Mouse (Mus musculus): ENCODE results near the gene Prkg1. TPM values are rescaled to one million over a fixed set of nuclear protein-coding genes. Genes with fewer than 3 reads are reported as not detected.

The Prkg1 gene
- polyA plus RNA-seq, 1 experiment: 0.15 TPM

DNA sequence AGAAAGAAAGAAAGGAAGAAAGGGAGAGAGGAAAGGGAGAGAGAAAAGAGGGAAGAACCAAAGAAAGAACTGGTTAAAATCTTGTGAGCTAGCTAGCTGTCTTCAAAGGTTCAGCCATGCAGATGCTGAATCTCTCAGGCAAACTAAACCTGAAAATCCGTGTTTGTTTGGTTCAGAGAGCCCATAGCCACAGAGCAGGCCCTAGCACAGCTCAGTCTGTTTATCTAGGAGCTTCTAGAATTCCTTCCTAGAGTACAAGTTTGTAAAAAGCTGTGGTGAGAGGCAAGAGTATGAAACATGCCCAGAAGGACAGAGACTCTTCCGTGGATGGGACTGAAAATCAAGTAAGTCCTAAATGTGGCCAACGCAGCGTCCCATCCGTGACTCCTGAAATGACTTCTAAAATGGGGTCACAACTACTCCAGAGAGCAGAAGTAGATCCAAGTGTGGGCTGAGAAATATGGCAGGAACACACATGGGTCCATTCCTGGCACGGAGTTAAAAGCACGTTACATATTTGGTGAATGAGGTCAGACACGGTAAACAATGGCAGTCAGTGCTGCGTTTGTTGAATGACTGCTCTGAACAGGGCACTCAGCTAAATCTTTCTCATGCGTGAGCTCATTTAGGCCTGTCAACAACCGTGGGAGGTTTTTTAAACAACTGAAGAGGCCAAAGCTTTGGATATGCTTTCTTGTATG, 13.7 kb downstream of the Prkg1 start:
- H3K4me1 ChIP-seq (ENCODE audit: control insufficient read depth, insufficient read depth, low read length): 0 out of 2 replicates have a peak, but pooled peaks cover 2% of the 10 kb centered on the region
- H3K27ac ChIP-seq (ENCODE audit: insufficient read depth, low read depth, low read length): no peak overlapping the region
- TF ChIP-seq POLR2A (IDR thresholded peaks at IDR 0.05; ENCODE audit: borderline replicate concordance, low read depth, low read length) (no peak), CTCF (IDR thresholded peaks at IDR 0.05; ENCODE audit: low read depth, low read length) (no peak)
- no peak overlapping the region for H3K4me3 ChIP-seq (ENCODE audit: insufficient read depth, low read length)

GRCm38 (mm10) chr19:31746635-31747034, 18.2 kb downstream of the Prkg1 start:
- H3K27ac ChIP-seq (ENCODE audit: insufficient read depth, low read depth, low read length): no peak overlapping the region
- 0 out of 2 replicates have a peak, but pooled peaks cover 2% of the 10 kb centered on the region for H3K4me1 ChIP-seq (ENCODE audit: control insufficient read depth, insufficient read depth, low read length)
- no peak overlapping the region for H3K4me3 ChIP-seq (ENCODE audit: insufficient read depth, low read length)
- TF ChIP-seq CTCF (IDR thresholded peaks at IDR 0.05; ENCODE audit: low read depth, low read length) (no peak), POLR2A (IDR thresholded peaks at IDR 0.05; ENCODE audit: borderline replicate concordance, low read depth, low read length) (no peak)

DNA sequence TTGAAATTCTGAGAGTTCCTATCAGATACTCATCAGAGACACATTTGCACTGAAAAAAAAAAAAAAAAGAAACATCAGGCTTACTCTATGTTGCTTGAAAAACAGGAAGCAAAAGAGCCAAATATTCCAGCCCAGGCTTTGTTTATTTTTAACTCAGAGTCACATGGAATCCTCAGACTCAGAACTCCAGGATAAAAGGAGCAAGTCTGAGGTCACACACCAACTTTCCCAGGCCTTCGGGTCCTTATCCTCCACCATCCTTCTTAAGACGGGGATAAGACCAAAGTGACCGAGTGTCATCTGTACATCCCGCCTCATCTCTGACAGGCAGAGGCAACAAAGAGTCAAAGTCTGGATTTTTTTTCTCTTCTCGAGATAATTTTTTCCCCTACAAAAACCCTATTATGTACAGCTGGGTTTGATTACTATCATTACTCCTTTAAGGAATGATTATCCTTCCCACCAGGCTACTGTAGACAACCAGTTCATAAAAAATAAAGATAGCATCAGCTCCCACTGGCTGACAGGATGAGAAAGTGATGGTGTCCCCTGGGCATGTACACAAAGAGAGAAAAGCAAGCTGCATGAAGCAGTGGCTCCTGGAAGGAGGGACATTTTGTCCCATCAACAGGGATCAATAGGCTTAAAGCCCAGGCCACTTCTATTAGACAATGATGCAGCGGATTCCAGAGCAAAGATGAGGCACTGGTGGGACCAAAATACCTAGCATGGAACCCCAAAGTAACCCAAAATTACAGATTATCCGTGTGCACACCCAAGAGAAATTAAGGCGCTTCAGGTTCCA, 21.4 kb downstream of the Prkg1 start:
- H3K4me3 ChIP-seq (ENCODE audit: insufficient read depth, low read length): no peak overlapping the region
- H3K27ac ChIP-seq (ENCODE audit: insufficient read depth, low read depth, low read length): no peak overlapping the region
- 0 out of 2 replicates have a peak, but pooled peaks cover 2% of the 10 kb centered on the region for H3K4me1 ChIP-seq (ENCODE audit: control insufficient read depth, insufficient read depth, low read length)
- TF ChIP-seq CTCF (IDR thresholded peaks at IDR 0.05; ENCODE audit: low read depth, low read length): no peak

GRCm38 (mm10) chr19:31714900-31715299, 49.9 kb downstream of the Prkg1 start:
- H3K27ac ChIP-seq (ENCODE audit: insufficient read depth, low read depth, low read length): no peak overlapping the region
- no peaks in the 10 kb centered on the region for H3K4me1 ChIP-seq (ENCODE audit: control insufficient read depth, insufficient read depth, low read length)
- H3K4me3 ChIP-seq (ENCODE audit: insufficient read depth, low read length): no peak overlapping the region
- TF ChIP-seq CTCF (IDR thresholded peaks at IDR 0.05; ENCODE audit: low read depth, low read length) (no peak), POLR2A (IDR thresholded peaks at IDR 0.05; ENCODE audit: borderline replicate concordance, low read depth, low read length) (no peak)

DNA sequence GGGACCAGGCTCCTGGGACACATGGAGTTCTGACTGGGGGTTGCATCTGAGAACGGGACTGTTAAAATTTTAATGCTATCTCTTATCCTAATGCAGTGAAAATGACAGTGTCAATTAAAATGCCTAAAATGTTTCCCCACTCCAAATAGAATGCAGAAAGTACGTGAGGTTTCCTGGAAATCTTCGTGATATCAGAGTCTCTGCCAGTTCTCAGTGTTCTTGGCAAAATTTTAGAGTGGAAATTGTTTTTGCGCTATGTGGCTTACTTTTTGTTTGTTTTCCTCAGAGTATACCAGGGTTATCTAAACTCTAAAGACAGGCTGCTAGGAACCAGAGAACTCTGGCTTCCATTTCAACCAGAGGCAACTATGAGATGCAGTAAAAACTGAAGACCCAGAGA, 50.4 kb downstream of the Prkg1 start:
- TF ChIP-seq CTCF (IDR thresholded peaks at IDR 0.05; ENCODE audit: low read depth, low read length) (no peak), POLR2A (IDR thresholded peaks at IDR 0.05; ENCODE audit: borderline replicate concordance, low read depth, low read length) (no peak)
- Histone ChIP-seq H3K4me1 (ENCODE audit: control insufficient read depth, insufficient read depth, low read length) (no peaks in the 10 kb centered on the region), H3K27ac (ENCODE audit: insufficient read depth, low read depth, low read length) (no peak overlapping the region), H3K4me3 (ENCODE audit: insufficient read depth, low read length) (no peak overlapping the region)

GRCm38 (mm10) chr19:31713321-31713720, 51.5 kb downstream of the Prkg1 start:
- TF ChIP-seq CTCF (IDR thresholded peaks at IDR 0.05; ENCODE audit: low read depth, low read length) (no peak), POLR2A (IDR thresholded peaks at IDR 0.05; ENCODE audit: borderline replicate concordance, low read depth, low read length) (no peak)
- Histone ChIP-seq H3K4me1 (ENCODE audit: control insufficient read depth, insufficient read depth, low read length) (no peaks in the 10 kb centered on the region), H3K4me3 (ENCODE audit: insufficient read depth, low read length) (no peak overlapping the region)

GRCm38 (mm10) chr19:31710336-31710735, 54.5 kb downstream of the Prkg1 start:
- H3K4me3 ChIP-seq (ENCODE audit: insufficient read depth, low read length): no peak overlapping the region

More at GRCm38 (mm10) chr19:31713321-31713720, 51.5 kb downstream of the Prkg1 start:
- H3K27ac ChIP-seq (ENCODE audit: insufficient read depth, low read depth, low read length): no peak overlapping the region

GRCm38 (mm10) chr19:31703991-31704390, 60.8 kb downstream of the Prkg1 start:
- no peak overlapping the region for H3K4me3 ChIP-seq (ENCODE audit: insufficient read depth, low read length)
- no peak for TF ChIP-seq CTCF (IDR thresholded peaks at IDR 0.05; ENCODE audit: low read depth, low read length)
- no peak for TF ChIP-seq POLR2A (IDR thresholded peaks at IDR 0.05; ENCODE audit: borderline replicate concordance, low read depth, low read length)
- no peaks in the 10 kb centered on the region for H3K4me1 ChIP-seq (ENCODE audit: control insufficient read depth, insufficient read depth, low read length)

More at GRCm38 (mm10) chr19:31710336-31710735, 54.5 kb downstream of the Prkg1 start:
- H3K27ac ChIP-seq (ENCODE audit: insufficient read depth, low read depth, low read length): no peak overlapping the region
- no peak for TF ChIP-seq POLR2A (IDR thresholded peaks at IDR 0.05; ENCODE audit: borderline replicate concordance, low read depth, low read length)
- TF ChIP-seq CTCF (IDR thresholded peaks at IDR 0.05; ENCODE audit: low read depth, low read length): no peak
- no peaks in the 10 kb centered on the region for H3K4me1 ChIP-seq (ENCODE audit: control insufficient read depth, insufficient read depth, low read length)

GRCm38 (mm10) chr19:31698916-31699315, 65.9 kb downstream of the Prkg1 start:
- TF ChIP-seq CTCF (IDR thresholded peaks at IDR 0.05; ENCODE audit: low read depth, low read length) (no peak), POLR2A (IDR thresholded peaks at IDR 0.05; ENCODE audit: borderline replicate concordance, low read depth, low read length) (no peak)
- H3K27ac ChIP-seq (ENCODE audit: insufficient read depth, low read depth, low read length): no peak overlapping the region

More at GRCm38 (mm10) chr19:31703991-31704390, 60.8 kb downstream of the Prkg1 start:
- H3K27ac ChIP-seq (ENCODE audit: insufficient read depth, low read depth, low read length): no peak overlapping the region

GRCm38 (mm10) chr19:31680821-31681220, 84.0 kb downstream of the Prkg1 start:
- TF ChIP-seq POLR2A (IDR thresholded peaks at IDR 0.05; ENCODE audit: borderline replicate concordance, low read depth, low read length) (no peak), CTCF (IDR thresholded peaks at IDR 0.05; ENCODE audit: low read depth, low read length) (no peak)
- Histone ChIP-seq H3K4me1 (ENCODE audit: control insufficient read depth, insufficient read depth, low read length) (no peaks in the 10 kb centered on the region), H3K27ac (ENCODE audit: insufficient read depth, low read depth, low read length) (no peak overlapping the region), H3K4me3 (ENCODE audit: insufficient read depth, low read length) (no peak overlapping the region)

More at GRCm38 (mm10) chr19:31698916-31699315, 65.9 kb downstream of the Prkg1 start:
- H3K4me1 ChIP-seq (ENCODE audit: control insufficient read depth, insufficient read depth, low read length): no peaks in the 10 kb centered on the region
- H3K4me3 ChIP-seq (ENCODE audit: insufficient read depth, low read length): no peak overlapping the region
